Mouse (Mus musculus) left cerebral cortex, postnatal 4 days (tissue): ENCODE results near the gene Krtap5-1. TPM values are rescaled to one million over a fixed set of nuclear protein-coding genes. Genes with fewer than 3 reads are reported as not detected.
"Not testable (repeated sequence)": the region's sequence is repeated elsewhere in the genome, so short reads cannot be mapped to it uniquely, and the experiment has no call there.

Experiments used
- DNase-seq: peaks from one replicate; pipeline ENCODE4 v3.0.0-alpha.2; 2022
- intact Hi-C: fragments of 180-260 bp; cut with DNase I; formaldehyde crosslinking; loops from one replicate; pipeline ENCODE4 v1.15.1; 2025
- total RNA-seq, 2 experiments: library from RNA; stranded (reverse); gene quantifications; 2 replicates each; pipeline ENCODE4 v1.2.3; 2021

The Krtap5-1 gene
- not detected for total RNA-seq

DNA sequence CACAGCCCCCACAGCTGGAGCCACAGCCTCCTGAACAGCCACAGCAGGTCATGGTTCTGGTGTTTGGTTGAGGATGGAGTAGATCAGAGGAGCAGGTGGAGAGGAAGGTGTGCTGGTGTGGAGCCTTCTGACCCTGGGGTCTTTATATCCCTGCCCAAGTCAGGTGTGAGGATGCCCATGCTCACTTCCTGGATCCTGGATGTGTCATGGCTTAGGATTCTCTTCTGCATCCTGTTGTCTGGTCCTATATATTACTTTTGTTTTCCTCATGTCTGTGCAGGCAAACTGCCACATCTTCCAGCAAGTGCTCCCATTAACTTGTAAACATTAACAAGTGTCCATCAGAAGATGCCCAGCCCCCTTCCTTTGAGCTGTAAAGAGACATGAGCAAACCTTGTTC lies at the start of gene Krtap5-1:
Krtap5-1 (minus strand) TSS at position 101 of the 400 bp plus-strand sequence.
- DNase-seq, intact Hi-C loops: not testable (repeated sequence)

DNA sequence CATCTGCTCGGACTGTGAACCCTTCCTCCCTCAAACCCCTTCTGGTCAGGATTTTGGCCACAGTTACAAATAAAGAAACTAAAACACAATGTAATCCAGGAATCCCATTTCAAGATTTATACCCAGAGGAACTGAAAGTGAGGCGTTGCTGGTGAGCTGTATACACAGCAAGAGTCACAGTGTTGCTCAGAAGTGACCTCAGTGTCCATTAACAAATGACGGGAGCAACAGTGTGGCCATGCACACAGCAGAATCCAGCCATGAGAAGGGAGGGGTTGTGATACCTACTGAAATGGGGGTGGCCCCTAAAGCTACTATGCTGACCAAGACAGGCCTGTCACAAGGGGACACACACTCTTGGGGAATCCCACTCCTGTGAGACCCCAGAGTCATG lies 45.3 kb upstream of the Krtap5-1 start:
- intact Hi-C loops = no loop called here
- DNase-seq = no peak

DNA sequence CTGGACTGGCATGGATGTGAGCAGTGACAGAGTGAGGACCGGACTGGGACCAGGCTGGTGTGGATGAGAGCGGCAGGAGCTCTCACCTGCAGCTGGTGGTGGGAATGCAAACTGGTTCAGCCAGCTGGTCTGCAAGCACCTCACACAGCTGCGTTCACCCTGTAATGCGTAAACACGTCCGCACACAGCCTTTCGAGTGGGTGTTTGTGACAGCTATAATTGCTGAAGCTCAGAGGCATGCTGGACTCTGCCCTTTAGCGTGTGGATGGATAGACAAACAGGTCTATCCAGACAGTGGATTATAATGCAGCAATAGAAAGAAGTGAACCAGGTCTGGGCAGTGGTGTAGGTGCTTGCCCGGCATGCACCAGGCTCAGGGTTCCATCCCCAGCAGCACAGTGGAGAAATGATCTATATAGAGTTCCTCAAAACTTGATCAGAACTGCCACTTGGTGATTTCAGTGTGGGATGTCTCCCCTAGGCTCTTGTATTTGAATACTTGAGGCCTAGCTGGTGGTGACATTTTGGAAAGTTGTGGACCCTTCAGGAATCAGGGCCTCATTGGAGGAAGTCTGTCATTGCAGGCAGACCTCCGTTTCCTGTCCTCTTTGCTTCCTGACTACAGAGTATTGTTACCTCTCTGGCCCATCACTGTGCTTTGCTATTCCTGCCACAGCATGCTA lies 44.8 kb upstream of the Krtap5-1 start:
- no peak for DNase-seq
- intact Hi-C loops = no loop called here

DNA sequence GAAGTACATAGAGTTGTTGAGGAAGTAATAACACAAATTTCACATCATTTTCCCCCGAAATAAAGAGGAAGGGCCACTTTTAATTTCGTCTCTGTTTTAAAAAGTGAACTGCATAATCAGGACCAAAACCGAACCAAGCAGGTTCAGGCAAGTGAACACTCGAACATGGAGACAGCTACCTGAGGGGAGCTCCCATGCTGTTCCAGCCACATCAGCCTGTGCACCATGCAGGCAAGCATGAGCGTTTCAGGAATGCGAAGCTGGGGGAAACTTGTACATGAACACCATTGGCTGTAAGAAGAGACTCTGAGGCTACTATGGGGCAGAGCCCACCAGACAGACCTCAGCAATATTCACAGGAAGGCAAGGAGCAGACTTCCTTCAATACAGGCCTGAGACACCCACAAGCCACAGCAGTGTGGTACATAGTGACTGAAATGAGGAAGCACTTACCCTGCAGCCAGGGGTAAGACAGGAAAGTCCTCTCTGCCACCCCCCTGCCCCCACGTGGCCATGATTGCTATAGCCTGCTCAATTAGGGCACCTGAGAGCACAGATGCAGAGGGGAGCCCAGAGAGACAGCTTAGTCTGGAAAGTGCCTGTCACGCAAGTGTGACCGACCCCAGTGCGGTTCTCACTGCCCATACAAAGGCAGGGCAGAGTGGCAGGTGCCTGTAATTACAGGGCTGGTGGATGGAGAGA lies 43.5 kb upstream of the Krtap5-1 start:
- intact Hi-C loops = no loop called here
- DNase-seq = no peak

DNA sequence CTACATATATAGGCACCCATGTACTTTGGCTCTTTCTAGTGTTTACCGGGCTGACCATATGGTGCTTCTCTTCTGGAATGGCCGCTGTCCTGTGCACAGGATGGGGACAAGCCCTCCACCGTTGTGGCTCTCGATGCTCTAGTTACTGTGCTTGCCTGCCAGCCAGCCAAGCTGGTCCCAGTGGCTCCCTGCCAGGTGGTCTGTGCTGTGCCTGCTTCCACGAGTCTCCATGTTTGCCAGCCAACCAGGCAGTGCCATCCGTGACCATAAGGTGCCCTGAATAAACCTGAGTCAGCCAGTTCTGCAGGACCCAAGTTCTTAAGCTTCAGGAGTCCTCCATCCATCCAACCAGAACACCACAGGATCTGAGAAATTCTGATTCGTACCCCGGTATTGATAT lies 38.2 kb upstream of the Krtap5-1 start:
- intact Hi-C loops = no loop called here
- DNase-seq = peak; percentile 95

DNA sequence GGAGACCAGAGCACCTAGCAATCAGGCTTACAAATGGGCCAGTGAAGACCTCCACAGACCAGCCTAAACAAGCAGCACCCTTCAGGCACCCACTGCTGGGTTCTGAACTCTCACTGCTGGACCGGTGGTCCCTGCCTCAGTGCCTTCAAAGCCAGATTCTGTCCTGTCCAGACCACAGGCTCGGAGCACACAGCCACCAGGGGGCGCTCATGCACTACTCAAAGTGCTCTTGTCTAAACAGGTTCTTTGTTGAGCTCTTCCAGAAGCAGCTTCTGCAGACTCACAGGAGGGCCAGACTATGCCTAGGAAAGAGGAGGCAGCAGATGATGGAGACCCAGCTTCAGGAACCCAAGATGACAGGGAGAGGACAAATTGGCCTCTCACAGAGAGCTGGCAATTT lies 37.3 kb upstream of the Krtap5-1 start:
- DNase-seq = peak; percentile 95
- intact Hi-C loops = loop anchor here (5.0 kb wide), 3 partner anchors 103 to 338 kb away; no protein-coding TSS in a partner anchor

DNA sequence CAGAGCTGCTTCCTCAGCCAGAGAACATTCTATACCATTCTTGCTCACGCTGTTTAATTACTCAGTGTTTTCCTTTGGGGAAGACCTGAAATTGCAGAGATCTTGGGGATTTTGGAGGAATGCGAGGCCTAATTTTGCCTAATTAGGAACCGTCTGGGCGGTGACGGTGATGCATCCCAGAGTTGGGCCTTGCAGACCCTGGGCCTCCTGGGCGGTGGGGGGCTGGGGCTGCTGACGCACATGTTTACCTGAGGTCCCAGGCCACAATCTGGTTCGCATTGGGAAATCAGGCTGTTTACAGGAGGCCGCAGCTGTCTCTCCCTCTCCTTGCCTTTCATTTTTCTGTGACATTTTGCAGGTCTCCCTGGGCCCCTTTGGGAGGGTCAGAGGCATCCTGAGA lies 35.8 kb upstream of the Krtap5-1 start:
- intact Hi-C loops = loop anchor here (5.0 kb wide), 3 partner anchors 105 to 340 kb away; no protein-coding TSS in a partner anchor

DNA sequence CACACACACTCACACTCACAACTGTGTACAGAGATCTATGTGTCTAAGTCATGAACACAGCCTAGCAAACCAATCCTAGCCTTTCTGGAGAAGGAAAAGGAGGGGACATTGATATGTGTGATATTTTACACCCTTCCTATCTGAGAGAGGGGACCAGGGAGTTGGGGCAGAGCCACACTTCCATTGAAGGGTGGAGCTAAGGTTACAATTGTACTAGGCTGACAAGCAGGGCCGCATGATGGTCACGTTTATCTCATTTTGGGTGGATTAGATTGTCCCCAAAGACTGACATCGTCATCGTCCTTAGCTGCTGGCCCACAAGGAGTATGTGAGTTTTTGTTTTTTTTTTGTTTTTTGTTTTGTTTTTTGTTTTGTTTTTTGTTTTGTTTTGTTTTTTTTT lies 34.4 kb upstream of the Krtap5-1 start:
- intact Hi-C loops = loop anchor here (5.0 kb wide), 3 partner anchors 106 to 341 kb away; no protein-coding TSS in a partner anchor
- DNase-seq = no peak

More for the DNA sequence above, 35.8 kb upstream of the Krtap5-1 start:
- DNase-seq = not testable (repeated sequence)

DNA sequence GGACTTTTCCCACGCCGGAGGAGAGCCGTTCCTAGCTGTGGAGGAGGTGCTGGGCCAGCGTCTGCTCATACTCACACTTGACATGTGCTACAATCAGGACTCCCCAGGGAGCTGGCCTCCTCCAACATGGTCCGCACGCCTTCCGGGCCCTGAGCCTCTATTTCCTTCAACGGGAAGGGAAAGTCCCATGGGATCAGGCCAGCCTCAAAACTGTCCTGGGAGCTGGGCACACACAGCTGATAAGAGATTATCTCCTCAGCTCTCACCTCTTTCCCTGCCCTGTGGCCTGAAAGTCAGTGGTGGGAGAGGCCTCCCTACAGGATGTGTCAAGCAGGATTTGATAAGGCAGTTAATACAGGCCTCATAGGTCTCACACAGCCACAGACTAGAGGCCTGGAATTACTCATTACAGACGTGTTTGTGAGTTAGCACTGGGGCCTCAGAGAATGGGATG lies 33.4 kb upstream of the Krtap5-1 start:
- DNase-seq = no peak
- intact Hi-C loops = loop anchor here (5.0 kb wide), 3 partner anchors 107 to 342 kb away; no protein-coding TSS in a partner anchor

DNA sequence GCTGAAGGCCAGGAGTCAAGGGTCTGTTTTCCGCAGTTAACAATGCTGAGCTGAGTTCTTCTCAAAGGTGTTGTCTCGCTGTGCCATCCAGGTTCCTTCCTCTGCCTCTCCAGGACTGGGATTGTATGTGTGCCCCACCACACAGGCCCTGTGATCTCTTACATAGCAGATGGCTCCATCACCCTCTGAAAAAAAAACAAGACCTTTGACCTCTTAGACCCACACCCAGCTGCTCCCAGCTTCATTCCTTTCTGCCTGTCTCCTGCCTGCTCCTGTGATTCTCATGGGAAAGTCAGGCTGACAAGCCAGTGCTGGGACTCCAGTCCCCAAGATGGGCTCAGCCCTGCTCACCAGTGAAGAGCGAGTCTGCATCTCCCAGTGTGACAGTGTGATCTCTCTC lies 31.6 kb upstream of the Krtap5-1 start:
- intact Hi-C loops = loop anchor here (5.0 kb wide), 1 partner anchor 909 kb away; no protein-coding TSS in a partner anchor
- no peak for DNase-seq

DNA sequence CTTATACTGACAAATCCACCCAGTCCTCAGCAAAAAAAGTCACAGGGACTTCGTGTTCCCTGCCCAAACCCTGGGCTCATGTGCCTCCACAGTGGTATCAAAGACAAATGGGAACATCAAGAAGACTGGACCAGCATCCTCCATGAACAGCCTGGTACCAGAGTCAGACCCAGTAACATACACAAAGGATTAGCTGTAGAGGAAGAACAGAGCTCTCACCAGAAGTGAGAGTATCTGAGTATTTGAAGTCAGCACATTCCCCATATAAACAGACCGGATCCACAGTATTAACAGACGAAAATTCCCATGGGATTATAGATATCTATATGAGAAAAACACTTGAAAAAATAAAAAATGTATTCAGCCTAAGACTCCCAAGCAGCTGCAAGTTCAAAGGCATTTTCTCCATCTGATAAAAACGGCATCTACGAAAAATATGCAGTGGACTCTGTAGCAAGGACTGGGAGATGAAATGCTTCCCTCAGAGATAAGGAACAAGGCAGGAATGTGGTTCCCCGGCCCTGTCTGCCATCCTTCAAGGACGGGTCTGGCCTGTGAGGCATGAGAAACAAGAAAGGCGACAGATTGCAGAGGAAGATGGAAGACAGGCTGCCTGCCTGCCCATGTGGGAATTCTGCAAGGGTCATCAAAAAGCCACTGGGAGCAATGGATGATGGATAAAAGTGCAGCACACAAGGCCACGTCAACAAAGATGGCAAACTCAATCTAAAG lies 30.0 kb upstream of the Krtap5-1 start:
- intact Hi-C loops = loop anchor here (5.0 kb wide), 1 partner anchor 910 kb away; no protein-coding TSS in a partner anchor
- no peak for DNase-seq

DNA sequence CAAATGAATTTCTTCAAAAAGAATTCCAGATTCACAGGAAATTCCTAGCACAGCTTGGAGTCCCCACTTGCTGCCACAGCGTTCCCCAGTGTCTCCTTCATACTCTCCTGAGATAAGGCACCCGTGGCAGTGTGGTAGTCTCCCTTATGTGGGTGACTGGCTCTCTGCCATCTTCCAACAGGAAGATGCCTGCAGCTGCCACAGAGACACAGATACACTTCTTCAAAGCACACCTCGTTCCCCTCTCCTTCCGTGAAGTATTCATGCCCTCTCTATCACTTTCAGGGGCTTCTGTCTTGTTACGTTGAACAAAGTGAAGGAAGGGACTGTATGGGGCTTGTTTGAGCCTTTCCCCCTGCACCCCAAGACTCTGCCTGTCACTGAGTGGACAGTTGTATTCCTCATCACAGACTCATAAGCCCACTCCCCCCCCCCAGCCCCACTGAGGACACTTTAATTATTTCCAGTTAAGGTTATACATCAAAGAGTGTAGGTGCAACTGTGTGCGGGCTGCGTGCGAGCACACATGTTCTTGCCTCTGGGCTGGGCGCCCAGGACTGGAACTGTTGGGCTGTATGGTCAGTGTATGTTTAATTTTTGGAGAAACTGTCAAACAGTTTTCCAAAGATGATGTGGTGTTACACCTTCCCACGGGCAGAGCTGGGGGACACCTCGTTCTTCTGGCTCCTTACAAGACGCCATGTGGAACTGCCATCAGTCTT lies 26.6 kb upstream of the Krtap5-1 start:
- intact Hi-C loops = no loop called here

DNA sequence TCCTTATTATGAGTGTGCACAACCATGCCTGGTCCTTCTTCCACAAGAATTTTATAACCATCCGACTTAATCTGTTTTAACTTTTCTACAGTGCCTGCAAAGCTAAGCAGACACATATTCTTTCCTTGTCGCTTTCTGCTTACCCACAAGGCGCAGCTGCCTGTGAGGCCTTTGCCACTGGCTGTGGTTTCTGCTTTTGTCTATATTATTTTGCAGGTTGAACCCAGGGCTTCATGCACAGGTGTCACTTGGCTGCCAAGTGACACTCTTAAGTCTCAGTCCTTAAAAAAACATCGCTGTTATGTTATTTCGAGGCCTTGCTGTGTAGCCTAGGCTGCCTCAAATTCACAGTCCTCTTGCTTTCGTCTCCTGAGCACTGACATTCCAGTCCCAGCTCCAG lies 25.7 kb upstream of the Krtap5-1 start:
- intact Hi-C loops = no loop called here
- no peak for DNase-seq

More for the DNA sequence above, 26.6 kb upstream of the Krtap5-1 start:
- DNase-seq = no peak

DNA sequence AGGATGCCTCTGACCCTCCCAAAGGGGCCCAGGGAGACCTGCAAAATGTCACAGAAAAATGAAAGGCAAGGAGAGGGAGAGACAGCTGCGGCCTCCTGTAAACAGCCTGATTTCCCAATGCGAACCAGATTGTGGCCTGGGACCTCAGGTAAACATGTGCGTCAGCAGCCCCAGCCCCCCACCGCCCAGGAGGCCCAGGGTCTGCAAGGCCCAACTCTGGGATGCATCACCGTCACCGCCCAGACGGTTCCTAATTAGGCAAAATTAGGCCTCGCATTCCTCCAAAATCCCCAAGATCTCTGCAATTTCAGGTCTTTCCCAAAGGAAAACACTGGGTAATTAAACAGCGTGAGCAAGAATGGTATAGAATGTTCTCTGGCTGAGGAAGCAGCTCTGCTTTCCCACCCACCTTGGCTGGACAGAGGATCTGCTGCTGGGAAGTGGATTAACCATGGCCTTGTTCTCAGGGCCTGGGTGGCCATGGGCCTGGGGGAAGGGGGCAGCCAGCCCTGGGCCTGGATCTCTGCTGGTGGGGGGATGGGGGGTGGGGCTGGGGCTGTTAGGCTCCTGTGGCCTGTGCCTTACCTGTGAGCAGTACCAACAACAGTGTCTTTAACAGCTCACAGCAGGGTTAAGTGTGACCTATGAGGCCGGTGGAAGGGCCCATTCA lies 24.9 kb upstream of the Krtap5-1 start:
- intact Hi-C loops, DNase-seq: not testable (repeated sequence)

DNA sequence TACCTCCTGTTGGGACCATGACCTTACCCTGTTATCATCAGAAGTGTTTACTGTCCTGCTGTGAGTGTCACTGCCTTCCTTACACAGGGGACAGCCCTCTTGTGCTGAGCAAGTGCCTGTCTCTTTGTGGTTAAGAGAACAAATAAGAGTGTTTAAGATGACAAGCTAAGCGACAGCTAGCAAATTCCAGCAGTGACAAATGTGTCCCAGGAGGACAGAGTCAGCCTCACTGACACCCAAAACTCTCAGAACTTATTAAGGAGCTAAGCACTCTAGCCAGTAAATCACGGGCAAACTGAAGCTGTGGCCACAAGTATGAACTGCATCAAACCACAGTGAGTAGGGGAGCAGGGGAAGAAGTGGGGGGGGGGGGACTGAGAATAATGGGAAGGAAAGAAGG lies 24.0 kb upstream of the Krtap5-1 start:
- intact Hi-C loops = no loop called here
- no peak for DNase-seq

DNA sequence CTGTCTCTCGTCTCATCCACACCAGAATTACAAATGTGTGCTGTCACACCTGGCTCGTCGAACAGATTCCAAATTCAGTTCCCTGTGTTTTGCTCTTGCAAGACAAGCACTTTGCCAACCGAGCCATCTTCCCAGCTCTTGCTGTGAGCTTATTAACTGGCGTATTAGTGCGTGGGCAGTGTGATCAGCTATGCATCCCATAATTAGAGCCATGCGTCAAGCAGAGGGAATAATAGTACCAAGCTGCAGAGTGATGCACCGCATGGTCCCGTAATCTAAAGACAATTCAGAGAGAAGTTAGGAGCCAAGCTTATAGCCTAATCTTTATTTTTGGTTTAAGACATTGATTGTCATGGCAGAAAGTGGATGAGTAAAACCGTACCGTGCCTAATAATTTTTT lies 22.2 kb upstream of the Krtap5-1 start:
- intact Hi-C loops = loop anchor here (5.0 kb wide), 1 partner anchor 358 kb away; no protein-coding TSS in a partner anchor
- no peak for DNase-seq

DNA sequence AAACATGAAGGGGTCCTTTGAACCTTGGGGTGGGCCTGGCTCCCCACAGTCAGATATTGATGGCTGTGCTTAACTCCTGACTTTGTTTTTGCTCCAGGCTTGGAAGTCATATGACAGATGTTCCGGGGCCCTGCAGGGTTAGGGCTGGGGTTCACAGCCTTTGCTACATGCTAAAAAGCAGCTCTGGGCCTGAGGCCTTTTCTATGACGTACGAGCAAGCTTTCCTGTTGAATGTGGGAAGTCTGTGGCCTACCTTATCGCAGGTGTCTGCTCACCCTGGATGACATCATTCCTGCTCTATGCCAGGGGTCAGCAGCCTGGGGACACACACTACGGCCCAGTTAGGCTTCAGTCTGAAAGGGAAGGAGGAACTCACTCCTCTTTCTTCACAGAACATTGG lies 20.3 kb upstream of the Krtap5-1 start:
- intact Hi-C loops = loop anchor here (5.0 kb wide), 1 partner anchor 360 kb away; no protein-coding TSS in a partner anchor
- DNase-seq = no peak

DNA sequence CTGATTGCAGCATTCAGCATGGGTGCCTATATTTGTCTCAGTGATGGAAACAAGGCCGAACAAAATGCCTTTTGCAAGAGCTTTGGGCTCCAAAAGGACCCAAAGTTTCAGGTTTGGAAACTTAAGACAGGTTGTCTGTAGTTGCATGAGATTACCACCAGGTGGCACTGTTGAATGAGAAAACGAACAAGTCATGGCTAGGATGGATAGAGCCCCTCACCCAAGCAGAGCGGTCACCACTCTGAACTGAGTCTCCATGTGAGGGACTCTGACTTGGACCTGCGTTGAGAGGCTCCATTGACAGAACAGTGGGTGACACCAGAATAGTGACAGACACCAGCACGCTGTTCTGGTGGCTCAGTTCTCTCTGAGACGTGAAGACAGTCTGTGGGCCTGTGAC lies 19.6 kb upstream of the Krtap5-1 start:
- peak; percentile 45 for DNase-seq
- intact Hi-C loops = loop anchor here (5.0 kb wide), 1 partner anchor 361 kb away; no protein-coding TSS in a partner anchor

DNA sequence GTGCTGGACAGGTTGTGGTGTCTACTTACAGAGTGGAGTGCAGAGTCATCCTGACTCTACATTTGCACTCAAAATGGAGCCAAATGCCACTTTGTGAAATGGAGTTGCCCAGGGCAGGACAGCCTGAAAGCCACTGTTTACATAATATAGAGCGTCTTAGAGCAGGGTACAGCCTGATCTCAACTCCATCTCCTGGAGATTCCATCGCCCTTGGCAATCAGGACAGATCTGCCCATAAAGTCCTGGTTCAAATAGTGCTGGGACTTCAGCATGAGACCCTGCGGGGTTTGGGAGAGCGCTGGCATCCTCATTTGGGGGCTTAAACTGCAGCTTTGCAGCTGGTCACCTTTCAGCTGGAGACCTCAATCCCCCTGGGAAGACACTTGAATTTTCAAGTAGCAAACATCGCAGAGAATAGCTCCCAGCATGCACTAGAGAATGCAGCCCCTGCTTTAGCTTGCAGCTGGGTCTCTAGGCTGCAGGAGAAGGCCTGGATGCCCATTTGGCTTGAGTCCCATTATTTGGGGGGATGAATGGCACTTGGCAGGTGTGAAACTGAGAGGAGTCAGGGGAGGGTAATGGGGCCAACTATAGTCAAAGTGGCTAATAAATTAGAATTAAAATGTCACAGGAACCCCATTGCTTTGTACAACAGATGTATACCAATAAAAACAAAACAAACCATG lies 17.8 kb upstream of the Krtap5-1 start:
- intact Hi-C loops = loop anchor here (5.0 kb wide), 1 partner anchor 363 kb away; no protein-coding TSS in a partner anchor
- DNase-seq = no peak
